Mouse (Mus musculus) ES-CJ7 (cell line): ENCODE measurements at regions not wholly inside any gene's neighbourhood (a gene's known extent, or its start where the extent isn't known, plus 50 kb on each side); places are given as distances from the start of the nearest gene placed in this dataset.

ENCODE experiments used
- DNase-seq: peaks from one replicate; pipeline ENCODE4 v3.0.0; 2011; ENCODE audit warnings: low read depth, low spot score

DNA sequence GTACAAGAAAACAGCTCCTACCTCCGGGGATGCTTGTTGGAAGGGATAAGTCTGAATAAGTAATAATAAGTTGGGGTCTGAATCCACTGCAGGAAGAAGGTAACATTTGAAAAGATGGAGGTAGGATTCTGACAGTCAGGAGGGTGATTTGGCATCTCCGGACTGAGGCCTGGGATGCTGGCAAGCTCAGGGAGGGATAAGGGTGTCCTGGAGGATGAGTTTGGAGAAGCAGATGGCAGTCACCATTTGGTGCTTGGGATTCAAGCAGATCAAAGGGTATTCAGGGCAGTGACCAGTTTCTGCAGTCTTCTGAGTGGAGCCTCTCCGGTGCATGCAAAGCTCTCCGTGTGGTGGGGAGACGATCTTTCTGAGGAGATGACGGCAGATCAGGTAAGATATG, 62.9 kb upstream of the Gm2310 start:
- no peak for DNase-seq

GRCm38 (mm10) chr15:8581146-8581913, 61.6 kb upstream of the Gm2310 start:
- DNase-seq = no peak

- DNase-seq = no peak
Measured at GRCm38 (mm10) chr15:8580077-8580476, 60.3 kb upstream of the Gm2310 start.

DNA sequence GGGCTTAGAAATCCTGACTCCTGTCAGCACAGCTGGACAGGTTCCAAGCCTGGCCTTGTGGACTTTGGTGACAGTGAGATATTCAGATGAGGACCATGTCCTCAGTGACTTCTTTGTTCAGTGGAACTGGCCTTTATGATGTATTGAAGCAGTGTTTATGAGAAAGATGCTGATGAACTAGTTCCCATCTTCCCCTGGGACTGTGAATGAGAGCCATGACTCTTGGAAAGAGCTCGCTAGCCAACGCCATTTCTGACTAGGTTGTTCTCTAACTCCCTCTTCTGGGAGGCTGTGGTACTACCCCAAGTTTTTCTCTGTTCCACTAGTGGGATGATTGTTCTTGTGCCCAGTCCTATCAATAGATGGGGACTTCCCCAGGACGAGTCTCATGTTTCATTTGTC, 57.7 kb upstream of the Gm2310 start:
- peak; percentile 55 for DNase-seq

GRCm38 (mm10) chr15:8576975-8577374, 57.2 kb upstream of the Gm2310 start:
- DNase-seq = no peak

- peak; percentile 45 for DNase-seq
Measured at GRCm38 (mm10) chr15:8569617-8570016, 49.9 kb upstream of the Gm2310 start.
